Mouse (Mus musculus): ENCODE results near the gene Gramd1c.

Gramd1c gene

GRCm38 (mm10) chr16:43963291-43963690, 99.9 kb downstream of the Gramd1c start:
- DNase-seq (ENCODE audit: low read depth, low spot score): no peak

GRCm38 (mm10) chr16:43958038-43958437, 105.1 kb downstream of the Gramd1c start:
- DNase-seq (ENCODE audit: low read depth, low spot score): no peak

- DNase-seq (ENCODE audit: low read depth, low spot score): peak; percentile 30
Measured at GRCm38 (mm10) chr16:43954913-43955312, 108.2 kb downstream of the Gramd1c start.

- DNase-seq (ENCODE audit: low read depth, low spot score): peak; percentile 91
Measured at GRCm38 (mm10) chr16:43951591-43951990, 111.6 kb downstream of the Gramd1c start.

- DNase-seq (ENCODE audit: low read depth, low spot score): no peak
Measured at GRCm38 (mm10) chr16:43945869-43946268, 117.3 kb downstream of the Gramd1c start.

GRCm38 (mm10) chr16:43945351-43945750, 117.8 kb downstream of the Gramd1c start:
- DNase-seq (ENCODE audit: low read depth, low spot score): no peak

- no peak for DNase-seq (ENCODE audit: low read depth, low spot score)
Measured at GRCm38 (mm10) chr16:43940846-43941245, 122.3 kb downstream of the Gramd1c start.

- DNase-seq (ENCODE audit: low read depth, low spot score): no peak
Measured at GRCm38 (mm10) chr16:43935892-43936291, 127.3 kb downstream of the Gramd1c start.

- DNase-seq (ENCODE audit: low read depth, low spot score): no peak
Measured at GRCm38 (mm10) chr16:43935367-43935766, 127.8 kb downstream of the Gramd1c start.

- DNase-seq (ENCODE audit: low read depth, low spot score): no peak
Measured at GRCm38 (mm10) chr16:43934856-43935255, 128.3 kb downstream of the Gramd1c start.

GRCm38 (mm10) chr16:43933041-43933440, 130.1 kb downstream of the Gramd1c start:
- DNase-seq (ENCODE audit: low read depth, low spot score): no peak

- no peak for DNase-seq (ENCODE audit: low read depth, low spot score)
Measured at GRCm38 (mm10) chr16:43932319-43932718, 130.8 kb downstream of the Gramd1c start.

- DNase-seq (ENCODE audit: low read depth, low spot score): no peak
Measured at GRCm38 (mm10) chr16:43931502-43931901, 131.6 kb downstream of the Gramd1c start.

GRCm38 (mm10) chr16:43930577-43930976, 132.6 kb downstream of the Gramd1c start:
- no peak for DNase-seq (ENCODE audit: low read depth, low spot score)
